Mouse (Mus musculus) gastrocnemius, postnatal 25 days (tissue): ENCODE measurements around the gene Itgb5. TPM values are rescaled to one million over a fixed set of nuclear protein-coding genes. Genes with fewer than 3 reads are reported as not detected.

Source experiments
- DNase-seq: peaks from one replicate; pipeline ENCODE4 v3.0.0; 2022
- total RNA-seq, 2 experiments: library from RNA; stranded (reverse); gene quantifications; 1 replicate in 1 of 2; 2 replicates in 1 of 2; pipeline ENCODE4 v1.2.3; 2021

The Itgb5 gene
- total RNA-seq, 2 experiments from 2014 or later, result 44.4 to 45.9 TPM

DNA sequence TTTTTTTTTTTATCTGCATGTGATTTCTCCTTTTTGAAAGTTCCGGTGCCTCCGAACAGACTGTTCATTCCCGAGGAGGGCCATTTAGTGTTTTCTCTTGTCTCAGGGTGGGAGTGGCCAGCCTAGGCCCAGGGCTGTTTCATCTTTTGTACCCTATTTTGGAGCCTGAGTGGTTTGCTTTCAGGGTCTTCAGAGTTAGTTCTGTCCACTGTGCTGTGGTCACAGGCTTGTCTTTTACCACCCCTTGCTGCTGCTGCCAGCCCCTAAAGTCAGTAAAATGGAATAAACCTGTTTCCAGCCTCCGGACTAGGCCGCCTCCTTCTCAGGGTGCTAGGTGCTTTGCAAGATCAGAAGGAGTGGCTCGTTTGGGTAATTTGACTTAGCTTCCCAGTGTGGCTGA lies 2.6 kb downstream of the Itgb5 start:
- no peak for DNase-seq

DNA sequence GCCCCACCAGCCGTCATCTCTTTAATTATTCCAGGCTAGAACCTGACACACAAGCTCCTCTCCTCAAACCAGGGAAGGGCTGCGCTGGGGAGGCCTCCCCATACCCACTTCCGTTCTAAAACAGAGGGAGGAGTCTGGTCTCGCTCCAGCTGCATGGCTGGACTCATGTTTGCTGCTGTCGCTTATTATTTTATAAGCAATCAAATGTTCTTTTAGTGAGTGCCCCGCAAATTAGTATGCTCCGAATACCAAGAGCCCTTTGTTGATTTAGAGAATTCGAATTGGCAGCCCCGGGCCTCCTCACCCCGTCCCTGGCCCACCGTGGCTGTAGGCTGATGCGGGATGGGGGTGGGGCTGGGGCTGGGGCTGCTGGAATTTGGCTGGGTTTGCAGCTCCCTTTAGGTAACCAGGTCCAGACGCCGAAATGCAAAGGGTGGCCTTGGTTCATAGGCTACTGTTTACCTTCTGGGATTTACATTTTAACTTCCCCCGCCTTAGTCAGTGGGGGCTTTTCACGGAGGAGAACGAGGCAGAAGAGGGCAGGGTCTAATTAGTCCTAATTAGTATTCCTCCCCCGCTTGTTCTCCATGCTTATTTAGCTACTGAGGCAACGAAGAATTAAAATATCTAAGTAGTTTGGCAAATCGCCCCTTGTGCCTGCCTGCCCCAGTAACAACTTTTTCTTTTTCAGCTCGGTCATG lies 3.4 kb downstream of the Itgb5 start:
- no peak for DNase-seq

- DNase-seq, result no peak
These were observed 3.9 kb downstream of the Itgb5 start for GRCm38 (mm10) chr16:33833429-33833753.

DNA sequence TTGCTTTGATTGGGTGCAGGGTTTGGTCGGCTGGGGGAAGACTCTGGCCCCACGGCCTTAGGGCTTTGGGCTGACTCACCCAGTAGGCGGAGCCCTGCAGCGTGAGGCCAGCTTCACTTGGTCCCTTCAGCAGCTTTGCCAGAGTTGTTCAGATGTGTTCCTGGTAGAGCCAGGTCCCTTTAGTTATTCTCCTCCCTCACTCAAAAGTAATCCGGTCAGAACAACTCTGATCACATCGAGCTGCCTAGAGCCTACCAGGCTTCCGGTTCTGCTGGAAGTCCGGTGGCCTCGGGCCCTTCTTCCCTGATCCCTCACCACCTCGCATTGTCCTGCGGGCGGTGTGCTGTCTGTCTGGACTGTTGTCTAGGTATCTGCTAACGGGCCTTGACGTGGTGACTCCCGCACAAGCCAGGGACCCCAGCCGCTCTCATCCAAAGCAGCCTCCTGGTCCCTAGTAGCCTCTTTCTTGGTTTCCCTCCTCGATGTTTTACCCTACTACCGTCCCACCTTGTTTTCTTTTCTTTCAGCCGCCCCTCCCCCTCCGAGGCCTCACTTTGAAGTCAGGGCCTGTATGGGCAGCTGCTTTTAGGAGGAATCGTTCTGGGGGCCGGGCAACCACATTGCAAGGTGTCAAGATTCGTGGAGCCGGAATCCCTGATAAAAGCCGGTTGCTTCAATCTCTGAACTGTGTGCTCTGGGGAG lies 4.5 kb downstream of the Itgb5 start:
- peak; percentile 45 for DNase-seq

GRCm38 (mm10) chr16:33836676-33837075 lies 7.2 kb downstream of the Itgb5 start:
- DNase-seq, result peak; percentile 51

DNA sequence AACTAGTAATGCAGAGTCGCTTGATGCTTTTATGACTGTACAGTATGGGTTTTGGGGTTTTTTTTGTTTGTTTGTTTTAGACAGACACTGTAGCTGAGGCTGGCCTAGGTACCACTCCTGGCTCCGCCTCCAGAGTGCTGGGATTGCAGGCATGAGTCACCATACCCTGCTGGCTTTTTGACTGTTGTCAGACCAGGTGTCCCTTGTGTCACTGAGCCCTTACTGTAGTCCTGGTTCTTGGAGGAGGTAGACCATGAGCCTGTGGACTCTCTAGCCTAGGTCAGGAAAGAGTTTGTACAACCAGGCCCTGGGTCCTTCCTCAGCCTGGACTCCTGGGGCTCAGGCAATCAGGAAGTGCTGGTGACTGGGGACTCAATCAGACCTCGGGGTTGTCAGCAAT lies 7.7 kb downstream of the Itgb5 start:
- DNase-seq, result no peak

DNA sequence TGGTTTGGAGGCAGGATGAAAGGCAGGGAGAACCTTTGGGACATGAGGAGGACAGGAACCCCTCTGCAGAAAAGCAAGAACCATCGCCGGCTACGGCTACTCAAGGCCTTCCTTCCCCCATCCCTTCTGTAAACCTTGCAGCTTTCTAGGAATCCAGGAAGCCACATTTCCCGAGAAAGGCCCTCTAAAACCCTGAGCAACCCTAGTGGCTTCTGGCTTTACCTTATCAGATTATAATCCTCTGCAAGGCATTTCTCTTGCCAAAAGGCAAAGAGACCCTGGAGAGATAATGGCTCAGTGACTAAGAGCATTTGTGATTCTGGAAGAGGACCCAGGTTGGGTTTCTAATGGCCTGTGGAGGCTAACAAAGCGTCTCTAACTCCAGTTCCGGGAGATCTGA lies 11.2 kb downstream of the Itgb5 start:
- no peak for DNase-seq

DNA sequence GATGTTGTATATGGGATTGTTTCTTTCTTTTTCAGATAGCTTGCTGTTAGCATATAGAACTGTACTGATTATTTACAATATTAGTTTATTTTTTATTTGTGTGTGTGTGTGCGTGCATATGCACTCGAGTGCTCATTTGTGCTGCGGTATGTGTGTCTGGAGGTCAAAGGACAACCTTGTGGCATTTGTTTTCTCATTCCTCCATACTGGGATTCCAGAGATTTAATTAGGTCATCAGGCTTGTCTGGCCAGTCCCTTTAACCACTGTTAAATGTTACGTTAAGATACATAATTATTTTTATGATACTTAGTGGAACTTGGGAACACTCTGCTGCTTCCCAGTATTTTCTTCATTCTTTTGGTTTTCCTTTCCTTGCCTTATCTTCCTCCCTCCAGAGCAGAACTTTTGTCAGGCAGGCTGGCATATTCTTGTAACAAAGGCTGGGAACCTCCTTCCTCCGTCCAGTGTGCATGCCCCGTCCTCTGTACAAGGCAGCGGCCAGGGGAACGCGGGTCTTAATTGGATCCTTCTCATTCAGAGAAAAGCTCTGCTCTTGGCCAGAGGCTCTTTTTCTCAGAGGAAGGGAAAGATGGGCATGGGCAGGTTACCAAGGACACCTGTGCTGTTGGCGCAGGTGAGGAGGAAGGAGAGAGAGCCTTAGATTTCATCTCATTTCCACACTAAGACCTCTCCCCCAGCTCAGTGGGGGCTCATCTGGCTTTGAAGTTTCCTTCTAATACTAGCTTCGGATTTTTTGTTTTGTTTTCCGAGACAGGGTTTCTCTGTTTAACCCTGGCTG lies 12.8 kb downstream of the Itgb5 start:
- DNase-seq, result no peak

GRCm38 (mm10) chr16:33844150-33844611 lies 14.7 kb downstream of the Itgb5 start:
- DNase-seq, result no peak

DNA sequence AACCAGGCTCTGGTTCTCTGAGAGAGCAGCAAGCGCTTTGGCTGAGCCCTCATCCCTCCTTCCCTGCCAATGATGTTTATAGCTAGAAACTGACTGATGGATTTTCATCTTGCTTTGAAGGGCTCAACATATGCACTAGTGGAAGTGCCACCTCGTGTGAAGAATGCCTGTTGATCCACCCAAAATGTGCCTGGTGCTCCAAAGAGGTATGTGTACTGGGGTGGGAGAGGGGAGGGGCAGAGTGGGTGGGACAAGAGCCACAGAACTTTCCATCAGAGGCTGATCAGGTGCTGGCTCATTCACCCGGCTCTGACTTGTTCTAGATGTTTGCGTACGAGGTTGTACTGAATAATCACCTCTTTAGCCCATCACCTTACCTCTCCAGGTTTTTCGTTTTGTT lies 15.4 kb downstream of the Itgb5 start:
- no peak for DNase-seq

DNA sequence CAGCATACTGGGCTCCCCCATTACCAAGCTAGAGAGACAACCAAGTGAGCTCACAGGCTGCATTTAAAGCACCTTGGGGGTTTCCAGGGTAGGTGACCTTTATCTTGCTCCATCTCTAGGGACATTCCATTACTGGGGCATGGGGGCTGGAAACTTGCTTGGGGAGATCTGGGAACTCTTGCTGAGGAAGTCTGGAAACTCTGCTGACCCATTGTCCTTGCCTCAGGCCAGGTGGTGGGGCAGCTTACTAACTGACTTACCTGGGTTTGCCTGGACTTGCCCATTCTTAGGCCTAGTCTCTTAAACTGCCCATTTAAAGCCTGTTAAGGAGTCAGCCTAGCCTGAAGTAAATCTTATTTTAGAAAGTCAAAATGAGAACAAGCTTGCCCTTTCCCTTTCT lies 23.8 kb downstream of the Itgb5 start:
- no peak for DNase-seq

GRCm38 (mm10) chr16:33858766-33859165 lies 29.3 kb downstream of the Itgb5 start:
- no peak for DNase-seq

GRCm38 (mm10) chr16:33859380-33859779 lies 29.9 kb downstream of the Itgb5 start:
- DNase-seq, result no peak

- DNase-seq, result peak; percentile 91
These were observed 30.7 kb downstream of the Itgb5 start for GRCm38 (mm10) chr16:33859988-33860700.

DNA sequence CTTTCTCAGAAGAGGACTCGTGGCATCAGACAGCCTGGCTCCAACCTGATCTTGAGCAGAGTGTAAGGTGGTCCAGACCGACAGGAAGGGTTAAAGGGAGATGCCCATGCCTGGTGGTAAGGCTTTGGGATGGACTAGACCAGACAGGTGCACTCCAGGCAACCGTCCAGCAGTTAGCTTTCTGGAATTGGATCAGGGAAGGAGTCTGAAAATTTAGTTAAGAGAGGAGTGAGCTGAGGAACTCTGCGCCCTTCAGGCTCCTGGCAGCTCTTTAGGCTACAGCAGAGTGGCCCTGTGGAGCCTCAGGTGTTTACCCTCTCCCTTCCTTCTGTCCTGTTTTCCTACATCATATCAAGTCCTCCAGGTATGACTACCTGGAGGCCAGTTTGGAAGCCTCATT lies 32.9 kb downstream of the Itgb5 start:
- no peak for DNase-seq

DNA sequence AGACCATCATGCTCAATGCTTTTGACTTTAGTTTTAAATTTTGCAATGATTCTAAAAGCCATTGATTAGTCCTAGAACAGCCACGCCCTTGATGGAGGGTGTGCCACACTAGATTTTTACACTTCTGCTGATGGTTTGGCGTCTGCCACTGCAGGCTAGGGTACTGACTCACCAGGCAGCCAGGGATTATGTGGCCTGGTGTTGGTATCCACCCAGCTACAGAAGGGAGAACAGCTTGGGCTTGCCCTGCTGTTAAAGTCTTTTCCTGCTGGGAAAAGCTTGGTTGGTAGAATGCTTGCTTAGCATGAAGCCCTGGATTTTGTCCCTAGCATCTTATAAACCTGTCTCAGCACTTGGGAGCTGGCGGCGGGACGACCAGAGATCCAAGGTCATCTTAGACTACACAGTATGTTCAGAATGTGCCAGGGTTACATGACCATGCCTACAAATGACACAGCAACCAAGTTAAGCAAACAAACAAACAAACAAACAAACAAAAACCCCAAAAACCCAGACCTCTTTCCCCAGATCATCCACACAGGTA lies 33.8 kb downstream of the Itgb5 start:
- no peak for DNase-seq

- DNase-seq, result no peak
These were observed 40.8 kb downstream of the Itgb5 start for GRCm38 (mm10) chr16:33870224-33870785.

DNA sequence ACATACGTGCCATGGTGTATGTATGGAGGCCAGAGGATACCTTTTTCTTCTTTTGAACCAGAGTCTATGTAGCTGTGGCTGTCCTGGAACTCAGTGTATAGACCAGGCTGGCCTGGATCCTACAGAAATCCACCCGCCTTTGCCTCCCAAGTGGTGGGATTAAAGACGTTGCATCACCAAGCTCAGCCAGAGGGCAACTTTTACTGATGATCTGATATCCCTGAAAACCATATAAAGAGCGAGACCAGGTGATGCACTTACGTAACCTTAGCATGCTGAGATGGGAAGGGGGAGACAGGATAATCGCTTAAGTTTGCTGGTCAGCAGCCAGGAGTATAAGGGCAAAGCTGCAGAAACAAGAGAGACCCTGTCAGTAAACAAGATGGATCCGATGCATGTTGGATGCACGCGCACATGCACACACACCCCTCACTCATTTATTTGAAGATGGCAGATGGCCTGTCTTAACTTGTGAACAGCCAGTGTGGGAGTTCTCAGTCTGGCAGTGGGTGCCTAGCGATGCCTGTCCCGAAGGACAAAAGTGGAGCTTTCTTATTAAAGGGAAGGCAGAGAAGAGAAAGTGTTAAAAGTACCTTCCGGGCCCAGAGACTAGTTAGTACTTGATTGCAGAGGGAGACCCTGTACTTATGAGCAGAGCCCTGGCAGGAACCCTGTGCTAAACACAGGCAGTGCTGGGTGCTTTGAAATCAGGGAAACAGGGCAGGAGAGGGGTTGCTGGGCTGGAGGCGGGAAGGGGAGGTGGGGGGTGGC lies 41.7 kb downstream of the Itgb5 start:
- no peak for DNase-seq

DNA sequence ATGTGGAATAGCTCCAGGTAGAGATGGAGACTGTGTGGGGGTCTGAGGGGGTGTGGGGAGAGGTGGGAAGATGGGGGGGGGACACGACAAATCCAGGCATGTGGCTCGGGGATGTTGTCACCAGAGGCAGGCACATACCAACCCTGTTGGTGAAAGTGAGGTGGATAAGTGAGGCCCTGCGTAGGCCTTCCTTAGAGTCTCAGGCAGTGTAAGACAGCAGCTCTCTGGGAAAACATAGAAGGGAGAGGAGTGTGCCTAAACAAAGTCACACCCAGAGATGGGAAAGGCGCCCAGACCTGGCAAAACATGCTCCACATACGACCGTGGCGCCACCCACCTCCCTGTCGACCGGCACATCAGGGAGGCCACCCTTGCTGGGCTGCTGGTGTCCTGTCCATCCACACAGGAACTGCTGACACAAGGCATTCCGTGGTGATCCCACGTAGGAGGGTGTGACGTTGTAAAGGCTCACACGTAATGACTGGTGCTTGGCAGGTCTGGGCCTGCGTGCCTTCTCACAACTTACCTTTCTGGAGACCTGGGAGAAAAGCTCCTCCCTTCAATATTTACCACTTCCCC lies 42.5 kb downstream of the Itgb5 start:
- DNase-seq, result no peak

DNA sequence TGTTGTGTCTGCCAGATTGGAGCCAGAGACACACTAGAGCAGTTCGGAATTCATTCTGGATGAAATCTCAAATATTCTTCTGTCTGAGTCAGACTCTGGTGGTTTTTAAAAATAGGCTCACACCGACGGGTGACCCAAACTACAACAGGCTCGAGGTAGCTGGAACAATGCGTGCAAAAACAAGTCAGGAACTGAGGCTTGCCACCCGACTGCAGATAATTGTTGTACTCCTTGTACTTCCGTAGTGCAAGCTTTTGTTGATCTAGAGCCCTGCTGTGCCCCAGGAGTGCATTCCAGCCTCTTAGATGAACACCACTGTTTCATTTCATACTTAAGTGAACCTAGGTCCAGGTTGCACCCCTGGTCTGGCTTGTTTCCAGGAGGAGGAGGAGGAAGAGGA lies 43.8 kb downstream of the Itgb5 start:
- DNase-seq, result no peak
